Mouse (Mus musculus) cerebellum, adult 9-11 months (tissue): ENCODE measurements at regions not wholly inside any gene's neighbourhood (a gene's known extent, or its start where the extent isn't known, plus 50 kb on each side); places are given as distances from the start of the nearest gene placed in this dataset.

Experiments
- DNase-seq: peaks from one replicate; pipeline ENCODE4 v3.0.0; 2022

- no peak for DNase-seq
Measured at GRCm38 (mm10) chr9:79439233-79439960, 279.2 kb downstream of the Col12a1 start.

- no peak for DNase-seq
Measured at GRCm38 (mm10) chr9:79455226-79455625, 263.4 kb downstream of the Col12a1 start.

- no peak for DNase-seq
Measured at GRCm38 (mm10) chr9:79479118-79479517, 239.5 kb downstream of the Col12a1 start.

- no peak for DNase-seq
Measured at GRCm38 (mm10) chr9:79500253-79500652, 218.4 kb downstream of the Col12a1 start.

DNA sequence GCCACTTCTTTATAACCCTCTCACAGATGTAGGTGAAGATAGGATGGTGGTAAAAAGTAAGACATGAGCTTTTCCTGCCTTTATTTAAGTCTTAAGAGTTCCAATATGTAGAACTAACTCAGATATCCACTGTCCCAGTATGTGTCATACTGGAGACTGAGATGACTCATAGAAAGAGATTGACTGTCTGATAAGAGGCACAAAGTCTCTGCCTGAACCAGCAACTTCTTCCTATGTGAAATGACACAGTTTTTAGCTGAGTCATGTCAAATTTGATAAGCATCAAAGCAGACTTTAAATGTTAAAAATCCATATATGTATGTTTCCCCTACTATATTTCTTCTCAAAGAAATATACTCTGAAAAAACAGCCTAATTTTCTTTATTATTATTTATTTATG, 216.6 kb downstream of the Col12a1 start:
- DNase-seq = no peak

GRCm38 (mm10) chr9:79516384-79516783, 202.2 kb downstream of the Col12a1 start:
- no peak for DNase-seq

GRCm38 (mm10) chr9:79517461-79517860, 201.2 kb downstream of the Col12a1 start:
- DNase-seq = no peak

- no peak for DNase-seq
Measured at GRCm38 (mm10) chr9:79518640-79519039, 200.0 kb downstream of the Col12a1 start.

GRCm38 (mm10) chr9:79520498-79520897, 198.1 kb downstream of the Col12a1 start:
- DNase-seq = no peak

DNA sequence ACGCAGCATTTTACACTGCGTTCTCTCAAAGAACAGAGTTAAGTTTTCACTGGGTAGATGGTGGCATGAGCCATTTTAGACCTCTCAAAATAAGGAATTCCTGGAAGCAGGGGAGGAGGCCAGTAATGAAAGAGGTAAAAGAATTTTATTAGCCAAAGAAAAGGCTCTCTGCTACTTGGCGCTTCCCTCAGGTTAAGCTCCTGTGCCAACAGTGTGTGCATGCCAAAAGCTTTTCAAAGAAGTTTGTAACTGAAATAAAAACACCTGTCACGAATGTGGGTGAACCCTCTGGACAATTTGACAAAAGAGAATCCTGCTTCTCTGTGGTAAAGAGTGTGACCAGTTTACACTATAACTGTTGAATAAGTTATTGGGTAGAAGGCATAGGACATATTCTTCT, 195.6 kb downstream of the Col12a1 start:
- no peak for DNase-seq

- no peak for DNase-seq
Measured at GRCm38 (mm10) chr9:79525000-79525399, 193.6 kb downstream of the Col12a1 start.

GRCm38 (mm10) chr9:79526390-79526789, 192.2 kb downstream of the Col12a1 start:
- DNase-seq = no peak

DNA sequence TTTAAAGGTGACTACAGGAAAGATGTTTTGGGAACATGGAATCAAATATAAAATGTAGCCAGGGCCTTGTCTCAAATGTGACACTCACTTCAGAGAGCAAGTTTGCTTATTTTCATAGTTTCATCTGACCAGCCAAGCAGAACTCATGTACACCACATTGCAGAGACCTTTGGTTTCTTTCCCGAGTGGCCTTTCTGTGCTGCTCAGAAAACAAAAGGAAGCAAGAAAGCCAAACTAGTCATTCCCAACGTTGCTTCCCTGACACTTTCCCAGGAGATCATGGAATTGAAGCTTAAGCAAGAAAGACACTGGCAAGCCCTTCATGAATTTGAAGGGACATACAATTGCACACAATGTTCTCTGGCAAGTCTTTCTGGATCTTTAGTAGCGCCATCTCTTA, 191.3 kb downstream of the Col12a1 start:
- DNase-seq = no peak
